Mouse (Mus musculus) cerebellum, adult (tissue): ENCODE measurements around the gene Gm5134.

Experiments
- ATAC-seq: cut with Nextera tagmentation; 2 replicates; pipeline ENCODE4 v1.9.2; 2017; ENCODE audit warnings: mild to moderate bottlenecking, moderate library complexity, mixed read lengths; ENCODE audit not compliant: insufficient number of reproducible peaks, low FRiP score, low TSS enrichment

Gm5134 gene

DNA sequence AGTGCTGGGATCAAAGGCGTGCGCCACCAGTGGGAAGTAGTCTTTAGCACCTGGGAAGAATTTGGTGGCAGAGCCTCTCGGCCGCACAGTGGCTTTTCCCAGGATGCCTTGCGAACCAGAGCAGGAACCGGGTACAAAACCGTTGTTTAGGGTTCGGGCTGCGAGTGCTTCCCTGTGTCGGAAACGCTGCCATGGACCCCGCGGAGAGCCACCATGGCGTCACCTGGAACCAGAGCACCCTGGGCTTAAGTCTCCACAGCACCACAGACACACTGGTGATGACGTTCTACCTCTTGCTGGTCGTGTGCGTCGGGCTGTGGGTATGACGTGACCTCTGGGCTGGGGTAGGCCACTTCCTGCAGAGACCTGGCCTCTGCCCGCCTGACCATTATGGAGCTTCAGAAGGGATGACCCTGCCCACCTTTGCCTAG lies at the start of gene Gm5134:
Gm5134 (plus strand) TSS at position 134 of the 431 bp plus-strand sequence.
- ATAC-seq, result no peak

DNA sequence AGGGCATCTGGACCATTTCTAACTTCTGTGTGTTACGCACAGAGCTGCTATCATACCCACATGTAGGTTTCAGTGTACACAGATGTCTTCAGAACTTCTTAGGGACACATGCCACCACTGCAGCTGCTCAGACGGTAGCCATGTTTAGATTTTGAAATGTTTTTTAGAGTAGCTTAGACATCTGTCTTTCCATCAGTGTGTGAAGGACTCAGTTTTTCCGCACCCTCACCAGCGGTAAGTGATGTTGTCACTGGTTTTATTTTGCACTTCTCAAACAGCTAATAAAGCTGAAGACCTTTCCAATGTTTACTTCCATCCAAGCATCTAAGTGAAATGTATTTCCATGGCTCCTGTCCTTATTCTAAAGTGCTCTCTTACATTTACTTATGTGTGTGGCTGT lies 47.4 kb upstream of the Gm5134 start:
- ATAC-seq, result no peak

DNA sequence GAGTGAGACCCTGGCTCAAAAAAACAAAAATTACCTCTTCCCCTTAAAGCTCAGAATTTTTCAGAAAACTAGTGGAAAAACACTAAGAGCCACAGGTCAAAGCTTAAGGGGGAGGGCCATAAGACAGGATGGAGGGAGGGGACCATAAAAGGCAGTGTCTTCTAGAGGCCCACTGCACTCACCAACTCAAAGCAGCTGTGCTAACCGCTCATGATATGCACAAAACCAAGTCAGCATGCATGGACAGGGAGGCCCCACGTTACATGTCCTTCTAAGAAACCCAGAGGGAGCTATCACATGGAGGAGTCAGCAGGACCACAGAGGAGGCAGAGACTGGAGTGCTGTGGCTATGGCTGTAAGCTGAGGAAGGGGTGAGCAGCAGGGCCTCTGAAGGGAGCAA lies 43.6 kb upstream of the Gm5134 start:
- no peak for ATAC-seq

DNA sequence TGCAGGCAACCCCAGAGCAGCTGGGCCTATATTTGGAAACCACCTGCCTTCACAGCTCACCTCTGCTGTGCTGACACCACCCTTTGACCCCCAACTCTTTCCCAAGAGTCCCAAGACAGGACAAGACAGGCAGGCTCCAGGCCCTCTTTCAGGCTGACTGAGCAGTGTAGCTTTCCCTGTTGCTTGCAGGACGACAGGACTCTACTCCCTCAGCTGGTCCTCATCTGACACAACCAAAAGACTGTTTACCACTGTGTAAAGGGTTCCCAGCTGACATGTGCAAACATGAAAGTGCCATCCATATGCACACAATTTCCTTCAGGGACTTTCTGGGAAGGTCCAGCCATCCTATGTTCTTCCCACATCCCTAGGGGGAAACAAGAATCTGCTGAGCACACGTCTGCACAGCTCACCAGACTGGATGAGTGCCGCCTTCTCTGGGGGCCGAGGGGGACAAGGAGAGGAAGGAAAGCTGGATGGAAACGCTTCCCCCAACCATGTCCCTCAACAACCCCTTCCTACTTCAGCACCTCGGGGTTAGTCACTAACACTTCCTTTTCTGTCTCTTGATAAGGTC lies 41.2 kb upstream of the Gm5134 start:
- ATAC-seq, result no peak

DNA sequence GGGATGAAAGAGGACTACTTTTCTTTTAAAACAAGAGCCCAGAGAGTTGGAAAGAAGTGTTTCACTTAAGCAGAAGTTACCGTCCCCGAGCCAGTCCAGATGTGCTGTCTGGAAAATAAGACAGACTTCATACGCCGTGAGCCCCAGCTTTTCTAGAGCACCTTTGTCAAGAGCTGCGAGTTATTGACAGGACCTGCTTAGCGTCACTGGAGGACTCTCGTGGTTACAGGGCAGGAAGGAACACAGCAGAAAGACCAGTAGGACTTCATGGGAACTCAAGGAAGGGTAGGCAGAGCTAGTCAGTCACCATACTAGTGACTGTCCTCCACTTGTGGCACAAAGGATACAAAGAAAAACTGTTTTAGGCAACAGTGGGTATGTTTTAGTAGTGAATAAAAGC lies 38.8 kb upstream of the Gm5134 start:
- no peak for ATAC-seq

DNA sequence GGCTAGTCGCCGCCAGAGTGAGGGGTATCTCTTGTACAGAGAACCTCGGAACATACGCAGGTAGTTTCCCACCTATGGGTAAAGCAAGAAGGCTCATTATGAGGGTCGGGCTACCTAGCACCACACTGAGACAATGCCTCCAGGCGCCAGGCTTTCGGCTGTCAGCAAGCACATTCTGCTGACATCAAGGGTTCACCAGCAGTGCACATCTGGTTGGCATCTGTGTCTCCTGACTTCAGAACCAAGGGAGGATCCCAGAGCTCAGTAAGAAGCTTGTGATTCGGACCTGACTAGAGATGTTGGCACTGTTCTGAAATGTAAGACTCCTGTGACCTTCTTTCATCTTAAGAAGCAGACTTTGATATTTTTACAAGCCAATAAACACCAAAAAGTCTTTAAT lies 37.5 kb upstream of the Gm5134 start:
- no peak for ATAC-seq

DNA sequence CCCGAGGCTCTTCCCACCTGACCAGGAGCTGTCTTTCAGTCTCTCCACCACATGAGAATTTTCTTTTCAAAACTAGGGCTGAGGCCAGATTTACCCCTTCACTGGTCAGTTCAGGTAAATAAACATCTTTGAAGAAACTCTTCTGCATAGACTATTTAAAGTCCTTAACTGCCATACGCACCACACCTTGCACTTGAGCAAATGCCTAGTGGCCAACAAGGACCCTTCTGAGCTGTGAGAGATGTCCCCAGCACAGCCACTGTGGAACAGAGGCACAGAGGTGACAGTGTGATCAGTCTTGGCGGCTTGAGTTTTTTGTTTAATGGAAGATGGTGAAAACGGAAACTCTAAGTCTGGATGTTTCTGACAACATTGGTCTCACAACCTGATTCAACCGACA lies 35.3 kb upstream of the Gm5134 start:
- ATAC-seq, result no peak

DNA sequence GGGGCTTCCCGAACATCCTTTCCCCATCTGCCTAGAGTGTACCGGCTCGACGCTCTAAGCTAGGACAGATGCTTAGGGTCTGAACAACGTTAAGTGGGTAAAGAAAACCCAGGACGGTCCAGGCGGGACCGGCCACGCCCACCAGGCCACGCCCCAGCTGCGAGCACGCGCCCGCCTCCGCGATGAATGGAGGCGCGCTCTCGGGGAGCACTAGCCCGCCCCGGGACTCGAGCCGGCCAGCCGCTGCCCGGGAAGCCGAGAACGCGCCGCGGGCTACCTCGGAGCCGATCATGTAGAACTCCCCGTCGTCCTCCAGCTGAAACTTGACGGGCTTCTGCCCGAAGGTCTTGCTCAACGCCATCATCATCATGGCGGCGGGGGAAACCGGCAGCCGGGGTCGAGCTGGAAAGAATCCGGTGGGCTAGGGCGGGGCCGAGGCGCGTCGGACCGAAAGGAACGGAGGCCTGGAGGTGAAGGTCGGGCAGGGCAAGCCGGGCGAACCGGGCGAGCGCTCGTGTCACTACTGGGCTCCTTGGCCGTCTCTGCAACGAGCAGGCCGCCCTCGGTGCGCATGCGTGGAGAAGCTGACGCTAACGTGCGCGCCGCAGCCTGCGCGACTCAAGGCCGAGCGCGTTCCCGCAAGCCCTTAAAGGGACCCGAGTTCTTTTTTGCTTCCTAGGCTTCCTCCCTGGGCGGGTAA lies 33.1 kb upstream of the Gm5134 start, which contains the start of gene Smarcb1:
Smarcb1 (minus strand) TSS at position 592 of the 700 bp plus-strand sequence.
- ATAC-seq, result peak; percentile 88

DNA sequence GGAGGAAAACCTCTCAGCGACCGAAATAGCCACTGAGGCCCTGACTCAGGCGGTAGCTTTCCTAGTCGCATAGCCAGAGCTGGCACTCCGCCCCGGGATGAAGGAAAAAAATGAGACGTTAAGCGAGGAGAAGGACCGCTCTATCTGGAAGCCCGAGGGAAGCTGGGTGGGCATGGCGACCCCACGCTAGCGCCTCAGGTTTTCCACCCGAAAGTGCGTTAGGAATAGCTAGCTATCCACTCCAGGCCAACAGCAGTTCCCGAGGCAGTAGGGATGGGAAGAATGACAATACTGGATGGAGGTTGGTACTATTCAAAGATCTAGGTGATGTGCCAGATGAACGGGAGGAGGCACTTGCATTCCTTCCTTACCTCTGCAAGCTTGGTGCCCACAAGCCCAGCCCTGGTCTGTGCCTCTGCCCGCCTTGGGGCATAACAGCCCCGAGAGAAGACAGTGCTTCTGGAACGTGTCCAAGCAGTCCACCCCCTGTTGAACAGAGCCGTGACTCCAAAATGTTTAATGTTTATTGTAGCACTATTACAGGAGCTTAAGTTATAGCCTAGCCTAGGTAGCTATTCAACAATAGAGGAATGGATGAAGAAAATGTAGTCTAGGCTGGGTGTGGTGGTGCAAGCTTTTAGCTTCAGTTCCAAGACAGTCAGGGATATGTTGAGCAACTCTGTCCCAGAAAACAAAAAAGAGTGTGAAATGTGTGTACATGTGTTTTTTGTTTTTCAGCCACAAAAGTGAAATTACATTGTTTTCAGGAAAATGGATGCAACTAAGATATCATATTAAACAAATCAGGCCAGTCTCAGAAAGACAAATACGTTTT lies 32.4 kb upstream of the Gm5134 start:
- ATAC-seq, result peak; percentile 52

DNA sequence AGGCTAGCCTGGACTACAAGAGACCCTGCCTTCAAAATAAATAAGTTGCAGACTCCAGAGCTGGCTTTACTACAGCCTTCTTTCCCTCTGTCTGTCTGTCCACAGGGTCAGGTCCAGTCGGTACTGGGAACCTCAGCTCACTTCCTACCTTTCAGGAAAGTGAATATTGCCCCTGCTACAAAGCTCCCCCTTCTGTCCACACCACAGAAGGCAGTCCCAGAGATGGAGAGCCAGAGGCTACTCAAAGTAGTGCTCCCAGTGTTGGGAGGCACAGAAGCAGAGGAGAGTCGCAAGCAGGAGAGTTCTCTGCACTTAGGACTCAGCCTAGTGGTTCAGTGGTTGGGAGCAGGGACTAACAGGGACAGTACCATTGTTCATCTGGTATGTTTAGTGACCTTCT lies 30.0 kb upstream of the Gm5134 start:
- no peak for ATAC-seq

DNA sequence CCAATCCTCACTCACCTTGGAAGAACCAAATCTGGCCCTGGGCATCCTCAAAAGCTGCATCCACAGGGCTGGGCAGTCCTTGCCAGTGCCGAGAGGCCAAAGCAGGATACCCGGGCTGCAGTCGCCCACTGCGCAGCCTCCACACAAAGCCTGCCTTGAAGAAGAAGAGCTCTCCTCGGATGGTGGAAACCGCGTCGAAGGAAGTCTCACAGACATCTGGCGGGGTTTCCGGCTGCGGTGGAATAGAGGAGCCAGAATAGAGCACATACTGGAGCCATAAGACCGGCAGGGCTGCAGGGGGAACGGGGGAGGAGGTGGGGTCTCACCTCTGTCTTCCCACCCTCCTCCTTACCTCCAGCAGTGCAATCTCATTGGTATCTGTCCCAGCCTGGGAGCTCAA lies 27.9 kb upstream of the Gm5134 start:
- no peak for ATAC-seq

DNA sequence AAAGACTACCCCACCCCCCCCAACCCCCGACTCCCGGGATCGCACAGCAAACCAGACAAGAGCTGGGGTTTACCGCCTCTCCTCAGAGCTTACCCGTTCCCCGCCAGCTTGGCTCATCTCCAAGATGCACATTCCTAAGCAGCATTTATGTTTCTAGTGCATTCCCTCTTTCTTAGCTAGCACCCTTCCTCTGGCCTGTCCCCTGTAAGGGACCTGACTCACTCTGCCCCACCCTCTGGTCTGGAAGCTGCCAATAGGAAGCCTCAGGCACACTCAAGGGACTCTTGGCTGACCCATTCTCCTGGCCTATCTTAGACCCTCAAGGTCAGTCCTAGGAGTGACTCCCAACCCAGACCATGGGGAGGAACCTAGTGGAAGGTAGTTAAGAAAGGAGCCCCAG lies 24.0 kb upstream of the Gm5134 start:
- ATAC-seq, result no peak

DNA sequence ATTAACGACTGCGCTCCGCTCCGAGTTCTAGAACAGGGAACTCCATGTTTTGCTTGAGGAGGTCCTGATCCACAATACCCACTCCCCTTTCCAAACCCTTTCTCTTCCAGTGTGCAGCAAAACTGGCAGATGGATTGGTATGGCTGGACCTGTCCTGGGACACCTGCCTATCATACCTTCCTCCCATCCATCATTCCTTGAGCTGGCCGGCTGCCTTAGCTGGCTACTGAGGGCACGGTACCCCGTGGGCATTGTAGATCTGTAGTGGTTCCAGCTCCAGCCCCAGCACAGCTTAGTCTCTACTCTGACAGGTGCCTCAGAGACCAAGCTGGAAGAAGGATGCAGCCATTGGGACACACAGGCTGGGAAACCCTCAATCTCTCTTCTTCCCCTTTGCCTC lies 23.0 kb upstream of the Gm5134 start:
- ATAC-seq, result no peak

DNA sequence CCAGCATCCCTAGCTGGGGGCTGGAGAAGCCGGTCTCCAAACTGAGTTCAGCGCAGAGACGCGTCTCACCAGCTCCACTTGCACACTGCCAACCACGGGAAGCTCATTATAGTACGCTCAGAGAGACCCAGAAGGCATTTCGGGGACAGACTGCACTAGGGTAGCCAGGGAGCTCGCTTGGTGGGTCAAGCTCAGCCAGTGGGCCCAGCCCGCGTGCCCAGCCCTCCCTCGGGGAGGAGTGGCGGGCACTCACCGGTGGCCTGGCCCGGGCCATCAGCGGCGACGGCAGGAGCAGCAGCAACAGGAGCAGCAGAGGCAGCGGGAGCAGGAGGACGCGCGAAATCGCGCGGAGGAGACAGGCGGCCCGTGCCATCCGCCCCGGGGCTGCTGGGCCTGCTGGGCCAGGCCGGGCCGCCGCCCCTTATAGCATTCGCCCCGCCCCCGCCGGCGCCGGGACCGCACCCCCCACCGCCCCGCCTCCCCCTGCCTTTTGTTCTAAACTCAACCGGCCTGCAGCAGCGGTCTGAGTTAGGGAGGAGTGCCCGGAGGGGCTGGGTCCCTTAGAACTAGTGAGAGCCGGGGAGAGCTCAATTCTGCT lies 22.1 kb upstream of the Gm5134 start:
- no peak for ATAC-seq

DNA sequence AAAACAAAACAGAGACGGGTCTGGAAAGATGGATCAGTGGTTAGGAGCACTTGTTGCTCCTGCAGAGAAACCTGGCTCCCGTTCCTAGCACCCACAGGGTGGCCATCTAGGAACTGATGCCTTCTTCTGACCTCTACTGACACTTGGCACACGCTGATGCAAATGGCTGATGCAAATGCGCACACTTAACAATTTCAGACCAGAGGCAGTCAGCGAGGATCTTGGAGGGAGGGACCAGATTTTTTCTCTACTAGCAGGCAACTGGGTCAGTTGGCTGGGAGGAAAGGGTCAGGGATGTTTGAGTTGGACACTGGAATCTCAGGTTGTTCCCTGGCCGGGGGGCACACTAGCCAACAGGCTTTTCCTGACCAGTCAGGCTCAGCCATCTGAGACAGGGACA lies 21.4 kb upstream of the Gm5134 start, which contains the start of gene Chchd10:
Chchd10 (plus strand) TSS at position 240 of the 400 bp plus-strand sequence.
- no peak for ATAC-seq

DNA sequence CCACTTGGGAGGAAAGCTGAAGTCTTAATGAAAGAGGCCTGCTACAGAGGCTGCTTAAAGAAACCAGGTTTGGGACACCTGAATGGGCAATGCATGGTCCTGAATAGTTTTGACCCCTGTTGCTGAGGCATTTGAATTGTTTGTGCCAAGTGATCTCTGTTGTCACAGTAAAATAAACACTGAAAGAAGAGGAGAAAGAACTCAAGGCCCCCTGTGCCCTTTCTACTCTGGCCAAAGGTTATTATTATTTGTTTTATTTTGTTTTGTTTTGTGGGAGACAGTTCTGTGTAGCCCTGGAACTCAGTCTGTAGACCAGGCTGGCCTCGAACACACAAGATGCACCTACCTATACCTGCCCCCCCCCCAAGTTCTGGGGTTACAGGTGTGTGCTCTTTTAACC lies 19.3 kb upstream of the Gm5134 start:
- no peak for ATAC-seq

DNA sequence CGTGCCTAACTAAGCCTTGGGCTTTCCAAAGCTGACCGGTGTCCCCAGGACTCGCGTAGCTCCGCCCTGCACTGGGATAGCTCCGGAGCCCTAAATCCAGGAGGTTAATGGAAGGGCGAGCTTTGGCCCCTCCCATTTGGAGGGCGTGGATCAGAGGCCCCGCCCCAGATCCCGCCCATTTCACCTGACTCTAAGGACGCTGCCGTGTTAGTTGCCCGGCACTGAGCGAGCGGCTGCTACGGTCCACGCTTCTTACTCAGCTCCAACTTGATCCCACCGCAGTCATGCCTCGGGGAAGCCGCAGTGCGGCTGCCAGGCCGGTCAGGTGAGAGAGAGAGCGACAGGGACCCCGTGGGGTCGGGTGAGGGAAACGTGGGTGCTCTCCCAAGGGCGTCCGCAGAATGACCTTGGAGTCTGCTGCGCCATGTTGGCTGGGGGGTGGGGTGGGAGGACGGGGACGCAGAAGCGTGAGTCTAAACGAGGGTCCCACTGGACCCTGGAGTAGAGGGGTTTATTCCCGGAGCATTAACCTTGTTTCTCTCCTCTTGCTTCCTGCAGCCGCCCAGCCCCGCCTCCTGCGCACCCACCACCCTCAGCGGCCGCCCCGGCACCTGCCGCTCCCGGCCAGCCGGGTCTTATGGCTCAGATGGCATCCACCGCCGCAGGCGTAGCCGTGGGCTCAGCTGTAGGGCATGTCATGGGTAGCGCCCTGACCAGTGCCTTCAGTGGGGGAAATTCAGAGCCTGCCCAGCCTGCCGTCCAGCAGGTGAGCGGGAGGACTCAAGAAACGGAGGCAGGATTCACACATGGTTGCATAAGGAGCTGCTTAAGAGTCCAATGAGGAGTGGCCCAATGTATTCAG lies 18.4 kb upstream of the Gm5134 start, which contains the start of gene Mmp11:
Mmp11 (minus strand) TSS at position 817 of the 862 bp plus-strand sequence.
- ATAC-seq, result peak; percentile 88

DNA sequence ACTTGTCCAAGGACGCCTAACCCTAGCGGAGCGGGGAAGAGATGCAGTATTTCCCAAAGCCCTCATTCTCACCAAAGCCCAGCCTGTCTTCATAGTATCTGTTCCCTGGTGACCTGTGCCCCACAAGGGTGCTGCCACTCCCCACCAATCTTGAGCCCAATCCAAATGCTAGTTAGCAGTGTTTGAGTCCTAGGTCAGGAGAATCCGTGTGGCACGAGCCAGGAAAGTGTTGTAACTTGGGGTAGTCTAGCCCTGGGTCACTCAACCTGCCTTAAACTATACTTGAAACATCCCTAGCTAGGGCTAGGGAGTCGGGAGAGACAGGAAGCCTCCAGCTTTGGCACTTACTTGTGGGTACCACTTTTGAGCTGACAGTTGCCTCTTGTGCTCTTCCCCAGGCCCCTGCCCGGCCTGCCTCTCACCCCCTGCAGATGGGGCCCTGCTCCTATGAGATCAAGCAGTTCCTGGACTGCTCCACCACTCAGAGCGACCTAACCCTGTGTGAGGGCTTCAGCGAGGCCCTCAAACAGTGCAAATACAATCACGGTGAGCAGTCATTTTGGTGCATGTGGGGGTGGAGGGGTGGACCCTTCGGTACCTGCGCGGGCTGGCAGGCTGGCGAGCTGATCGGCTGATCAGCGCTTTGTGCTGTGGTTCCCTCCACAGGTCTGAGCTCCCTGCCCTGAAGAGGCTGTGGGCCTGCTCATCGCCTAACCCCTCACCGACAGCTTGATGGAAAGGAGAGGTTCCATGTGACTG lies 17.2 kb upstream of the Gm5134 start:
- no peak for ATAC-seq
